Mouse (Mus musculus) erythroblast, embryonic 14.5 days (primary cell): ENCODE data around the gene Krtap9-1. TPM values are rescaled to one million over a fixed set of nuclear protein-coding genes. Genes with fewer than 3 reads are reported as not detected.
"Not testable (repeated sequence)": the region's sequence is repeated elsewhere in the genome, so short reads cannot be mapped to it uniquely, and the experiment has no call there.

ENCODE experiments used
- H3K27me3 ChIP-seq: 2 replicates; pipeline ENCODE4 v1.6.1; 2012; ENCODE audit warnings: inconsistent platforms; ENCODE audit not compliant: control insufficient read depth
- H3K36me3 ChIP-seq: 2 replicates; pipeline ENCODE4 v1.6.1; 2012; ENCODE audit warnings: mild to moderate bottlenecking, inconsistent platforms; ENCODE audit not compliant: control insufficient read depth
- H3K4me1 ChIP-seq: 2 replicates; pipeline ENCODE4 v1.6.1; 2012; ENCODE audit warnings: inconsistent platforms; ENCODE audit not compliant: control insufficient read depth
- H3K4me3 ChIP-seq: replicated peaks from 2 replicates; pipeline ENCODE3; 2012; ENCODE audit warnings: moderate library complexity, mild to moderate bottlenecking, inconsistent platforms
- H3K9me3 ChIP-seq: 2 replicates; pipeline ENCODE4 v1.6.1; 2012; ENCODE audit warnings: low read length, inconsistent platforms, mixed read lengths; ENCODE audit not compliant: control insufficient read depth
- GATA1 ChIP-seq: IDR thresholded peaks from 2 replicates; pipeline ENCODE4 v1.6.1; 2012; ENCODE audit warnings: low read length, inconsistent platforms, mixed read lengths
- TAL1 ChIP-seq: IDR thresholded peaks from 3 replicates; pipeline ENCODE4 v1.6.1; 2012; ENCODE audit warnings: low read length, inconsistent platforms, mixed read lengths
- polyA plus RNA-seq: library from polyadenylated mRNA; stranded (reverse); fragments of >175 nt; gene quantifications from 2 replicates; pipeline ENCODE4 v1.2.3, GENCODE M21; 2012

The Krtap9-1 gene
- not detected in 2 replicates for polyA plus RNA-seq

GRCm38 (mm10) chr11:99873089-99873488 lies at the start of gene Krtap9-1:
Gene Krtap9-1, plus strand, starts transcription at chr11:99873389.
- H3K9me3 ChIP-seq, H3K4me1 ChIP-seq, H3K36me3 ChIP-seq, H3K27me3 ChIP-seq, H3K4me3 ChIP-seq: not testable (repeated sequence)

DNA sequence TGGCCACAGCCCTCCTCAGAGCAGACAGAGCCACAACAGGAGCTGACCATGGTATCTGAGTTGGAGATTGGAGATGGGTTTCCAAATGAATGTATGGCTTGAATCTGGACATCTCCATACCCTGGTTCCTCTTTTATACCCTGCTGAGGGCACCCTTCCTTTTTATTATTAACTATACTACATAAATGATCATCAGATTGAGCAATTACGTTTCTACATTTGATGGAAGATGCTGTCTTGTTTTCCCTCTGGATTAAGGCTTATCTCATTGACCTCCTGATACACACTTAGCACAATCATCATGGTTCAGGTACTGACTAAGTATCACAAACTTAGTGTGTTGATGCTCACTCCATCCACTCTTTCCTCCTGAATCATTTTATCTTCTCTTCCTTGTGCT lies 35.2 kb upstream of the Krtap9-1 start, which contains the start of gene 2300003K06Rik:
Gene 2300003K06Rik, minus strand, starts transcription at position 101 of the 400 bp plus-strand sequence.
- Histone ChIP-seq H3K9me3 (peaks cover 15% of the 10 kb centered on the region), H3K27me3 (no peaks in the 10 kb centered on the region), H3K4me1 (no peaks in the 10 kb centered on the region), H3K4me3 (no peak within 1 kb of the TSS), H3K36me3 (no peaks in the 10 kb centered on the region)
- TF ChIP-seq TAL1 (no peak), GATA1 (no peak)

DNA sequence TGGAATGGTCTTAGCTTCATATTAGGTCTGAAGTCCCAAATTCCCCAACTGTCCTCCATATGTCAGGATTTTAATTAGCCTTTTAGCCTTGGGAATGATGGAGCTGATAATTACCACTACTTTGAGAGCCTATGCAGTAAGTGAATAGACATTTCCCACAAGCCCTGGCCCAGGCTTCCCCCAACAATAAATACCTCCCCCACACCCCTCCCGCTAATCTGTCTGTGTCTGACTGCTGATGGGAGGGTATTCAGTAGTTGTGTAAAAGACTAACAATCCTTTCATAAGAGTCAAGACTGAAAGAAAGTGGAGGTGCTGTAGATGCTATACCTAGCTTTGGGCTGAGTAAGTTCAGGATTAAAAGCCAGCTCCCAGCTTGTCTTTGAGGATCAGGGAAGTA lies 31.0 kb upstream of the Krtap9-1 start:
- Histone ChIP-seq H3K27me3 (no peaks in the 10 kb centered on the region), H3K36me3 (no peaks in the 10 kb centered on the region), H3K4me1 (no peaks in the 10 kb centered on the region), H3K9me3 (peaks cover 12% of the 10 kb centered on the region), H3K4me3 (no peak overlapping the region)
- no peak for TF ChIP-seq GATA1
- TF ChIP-seq TAL1, result no peak

DNA sequence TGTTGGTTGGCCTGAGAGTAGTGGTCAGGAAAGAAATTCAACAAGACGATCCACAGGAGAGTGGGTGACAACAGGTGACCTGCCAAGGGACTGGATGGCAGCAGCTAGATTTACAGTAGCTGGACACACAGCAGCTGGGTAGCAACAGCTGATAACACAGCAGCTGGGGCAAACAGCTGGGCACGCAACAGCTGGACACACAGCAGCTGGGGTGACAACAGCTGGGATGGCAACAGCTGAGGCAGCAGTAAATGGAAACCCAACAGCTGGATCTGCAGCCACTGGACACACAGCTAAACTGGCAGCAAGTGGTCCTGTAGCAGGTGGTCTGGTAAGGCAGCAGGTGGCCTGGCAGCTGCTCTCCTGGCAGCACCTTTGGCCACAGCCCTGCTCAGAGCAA lies 26.4 kb upstream of the Krtap9-1 start:
- H3K9me3 ChIP-seq, result peaks cover 4% of the 10 kb centered on the region; the same call in 1 of the 2 replicates
- TF ChIP-seq GATA1 (no peak), TAL1 (no peak)
- no peaks in the 10 kb centered on the region for H3K4me1 ChIP-seq
- no peaks in the 10 kb centered on the region for H3K27me3 ChIP-seq
- H3K36me3 ChIP-seq, result no peaks in the 10 kb centered on the region
- no peak overlapping the region for H3K4me3 ChIP-seq

GRCm38 (mm10) chr11:99851508-99851907 lies 21.7 kb upstream of the Krtap9-1 start, which contains the start of gene Krtap4-16:
Gene Krtap4-16, minus strand, starts transcription at chr11:99851608.
- H3K4me1 ChIP-seq, result no peaks in the 10 kb centered on the region
- H3K4me3 ChIP-seq, result no peak within 1 kb of the TSS
- H3K36me3 ChIP-seq, result no peaks in the 10 kb centered on the region
- no peak for TF ChIP-seq GATA1
- TF ChIP-seq TAL1, result no peak
- H3K9me3 ChIP-seq, result peaks cover 4% of the 10 kb centered on the region; the same call in 1 of the 2 replicates
- H3K27me3 ChIP-seq, result no peaks in the 10 kb centered on the region

- H3K36me3 ChIP-seq, result no peaks in the 10 kb centered on the region
- H3K4me3 ChIP-seq, result no peak overlapping the region
- no peaks in the 10 kb centered on the region for H3K4me1 ChIP-seq
- H3K9me3 ChIP-seq, result peaks cover 2% of the 10 kb centered on the region; the same call in 1 of the 2 replicates
- TF ChIP-seq TAL1 (no peak), GATA1 (no peak)
- H3K27me3 ChIP-seq, result no peaks in the 10 kb centered on the region
Observed at GRCm38 (mm10) chr11:99854121-99854520, 19.1 kb upstream of the Krtap9-1 start.

DNA sequence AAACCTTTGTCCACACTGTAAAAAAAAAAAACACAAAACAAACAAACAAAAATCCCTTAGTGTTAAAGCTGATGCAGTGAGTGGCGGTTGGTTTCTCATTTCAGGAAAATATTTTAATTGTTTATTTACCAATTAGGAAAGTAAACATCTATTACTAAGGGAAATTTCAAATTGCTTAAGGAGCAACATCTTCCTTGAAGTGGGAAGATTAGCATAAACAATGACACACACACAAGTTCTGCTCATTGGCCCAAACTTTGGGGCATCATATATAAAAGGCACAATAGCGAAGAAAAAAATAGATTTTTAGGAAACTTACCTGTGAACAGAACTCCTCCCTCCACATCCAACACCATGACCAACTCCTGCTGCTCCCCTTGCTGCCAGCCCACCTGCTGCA lies 15.6 kb upstream of the Krtap9-1 start, which contains the start of gene Gm11568:
Gene Gm11568, plus strand, starts transcription at position 301 of the 400 bp plus-strand sequence.
- no peaks in the 10 kb centered on the region for H3K9me3 ChIP-seq
- no peaks in the 10 kb centered on the region for H3K4me1 ChIP-seq
- no peaks in the 10 kb centered on the region for H3K36me3 ChIP-seq
- no peaks in the 10 kb centered on the region for H3K27me3 ChIP-seq
- H3K4me3 ChIP-seq, result no peak within 1 kb of the TSS
- TF ChIP-seq TAL1 (no peak), GATA1 (no peak)

- no peaks in the 10 kb centered on the region for H3K9me3 ChIP-seq
- H3K4me3 ChIP-seq, result no peak overlapping the region
- H3K4me1 ChIP-seq, result no peaks in the 10 kb centered on the region
- TF ChIP-seq GATA1, result no peak
- TF ChIP-seq TAL1, result no peak
- H3K27me3 ChIP-seq, result no peaks in the 10 kb centered on the region
- no peaks in the 10 kb centered on the region for H3K36me3 ChIP-seq
Observed at GRCm38 (mm10) chr11:99858761-99859160, 14.4 kb upstream of the Krtap9-1 start.

DNA sequence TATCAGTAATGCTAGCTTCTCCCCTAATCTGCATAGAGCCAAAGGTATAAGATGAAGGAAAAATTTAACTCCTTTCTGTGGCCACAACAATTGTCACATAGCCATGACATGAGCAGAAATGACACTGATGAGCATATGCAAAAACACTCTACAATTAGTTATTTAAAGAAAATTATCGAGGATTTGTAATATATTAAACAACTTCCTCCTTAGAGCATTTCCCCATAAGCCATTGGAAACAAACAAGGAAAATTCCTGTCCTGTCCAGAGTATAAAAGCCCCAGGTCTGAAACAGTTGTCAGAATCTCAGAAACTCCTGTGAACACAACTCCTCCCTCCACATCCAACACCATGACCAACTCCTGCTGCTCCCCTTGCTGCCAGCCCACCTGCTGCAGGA lies 9.0 kb upstream of the Krtap9-1 start, which contains the start of gene Gm11559:
Gene Gm11559, plus strand, starts transcription at position 301 of the 400 bp plus-strand sequence.
- not testable (repeated sequence) for H3K36me3 ChIP-seq, H3K9me3 ChIP-seq, H3K27me3 ChIP-seq, H3K4me3 ChIP-seq, H3K4me1 ChIP-seq

- H3K36me3 ChIP-seq, H3K4me1 ChIP-seq, H3K4me3 ChIP-seq, H3K27me3 ChIP-seq, H3K9me3 ChIP-seq: not testable (repeated sequence)
Observed at GRCm38 (mm10) chr11:99878887-99879286, 5.7 kb downstream of the Krtap9-1 start, which contains the start of gene Gm11567. Gene Gm11567, plus strand, starts transcription at chr11:99879187.
